Comparison of ENCODE assay signal across 28 mouse cellular contexts in the genomic region with DNA sequence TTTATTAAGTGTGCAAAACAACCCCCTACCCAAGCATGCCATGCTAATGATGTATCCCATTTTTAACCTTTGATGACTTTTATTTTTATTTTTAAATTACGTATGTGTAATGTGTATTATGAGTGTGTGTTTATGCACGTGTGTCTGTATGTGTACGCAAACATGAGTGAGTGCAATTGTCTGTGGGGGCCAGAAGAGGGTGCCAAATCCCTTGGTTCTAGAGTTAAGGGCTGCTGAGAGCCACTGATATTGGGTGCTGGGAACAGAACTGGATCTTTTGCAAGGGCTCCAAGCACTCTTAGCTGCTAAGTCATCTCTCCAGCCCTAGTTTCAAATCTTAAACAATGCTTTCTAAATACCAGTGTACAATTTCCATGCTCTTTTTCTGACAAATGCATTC.
DNase-seq lines count a peak whose midpoint lies in the region; ATAC-seq and TF ChIP-seq lines count a peak whose summit lies in the region.
"Had no signal": no experiment of that assay in that cellular context is flagged by ENCODE, and none has a peak within 500 bp of the region (broad histone marks: within the 10 kb centered on the region; RNA-seq: fewer than 3 reads in every experiment).

No protein-coding gene starts in this region.

- in situ Hi-C loops in Patski (cut with MboI; ENCODE audit: low pct_unique_long_range_greater_than_20kb): no loop called here

- TF ChIP-seq POLR2A in kidney, adult 2 months (IDR thresholded peaks at IDR 0.05; ENCODE audit: low read depth, low read length): no peak
- no peak for TF ChIP-seq POLR2A in lung, adult 2 months (IDR thresholded peaks at IDR 0.05; ENCODE audit: borderline replicate concordance, extremely low read depth, low read depth, low read length)

- no peaks in the 10 kb centered on the region for H3K36me3 ChIP-seq in kidney, adult 2 months (ENCODE audit: control insufficient read depth, insufficient read depth, low read length)
- no peaks in the 10 kb centered on the region for H3K36me3 ChIP-seq in lung, postnatal 0 days (ENCODE audit: insufficient read depth, low read length)
- H3K36me3 ChIP-seq: embryonic facial prominence, embryonic 12.5 days; forebrain, embryonic 10.5 days; hindbrain, embryonic 12.5 days; limb, embryonic 13.5 days had no signal

- no peak overlapping the region for H3K9ac ChIP-seq in lung, postnatal 0 days (replicated peaks; ENCODE audit: low read depth)
- H3K9ac ChIP-seq: embryonic facial prominence, embryonic 12.5 days; hindbrain, embryonic 12.5 days; limb, embryonic 13.5 days had no signal

- POLR2A ChIA-PET in Patski (lab: Charles Lee): no interaction called here

- H3K27me3 ChIP-seq in kidney, adult 2 months (replicated peaks; ENCODE audit: control insufficient read depth, insufficient read depth, low read length): no peaks in the 10 kb centered on the region
- H3K27me3 ChIP-seq in lung, postnatal 0 days (replicated peaks; ENCODE audit: insufficient read depth, low read length): no peaks in the 10 kb centered on the region
- H3K27me3 ChIP-seq in Patski: no peaks in the 10 kb centered on the region
- H3K27me3 ChIP-seq: embryonic facial prominence, embryonic 12.5 days; hindbrain, embryonic 12.5 days; limb, embryonic 13.5 days had no signal

- no peak for DNase-seq in kidney, adult 2 months
- no peak for DNase-seq in kidney, postnatal 14 days
- no peak for DNase-seq in lung, postnatal 0 days (ENCODE audit: low spot score)
- no peak for DNase-seq in lung, adult 2 months
- DNase-seq in Patski (ENCODE audit: low read depth, low spot score): no peak
- DNase-seq in testis, postnatal 14 days (ENCODE audit: low spot score): no peak
- no peak for DNase-seq in adipocyte (ENCODE audit: low spot score)
- DNase-seq: cerebellum, adult 11 months; cerebellum, adult 9-11 months; embryo, embryonic 11 days; gastrocnemius, adult 2 months; gastrocnemius, postnatal 36 days; heart, adult 18-20 months; heart, postnatal 36 days; kidney, adult 18-20 months; kidney, postnatal 10 days; lung, adult 18-20 months; lung, postnatal 36 days had no signal

- CTCF ChIA-PET in Patski (lab: Charles Lee): no interaction called here

- TF ChIP-seq EP300 in lung, postnatal 0 days (IDR thresholded peaks at IDR 0.05): no peak

- WGBS in kidney, adult 2 months: 96% methylated on average over 3 of the region's 3 CpGs
- WGBS in lung, postnatal 0 days: 87% methylated on average over 3 of the region's 3 CpGs
- WGBS in lung, adult 2 months: 90% methylated on average over 3 of the region's 3 CpGs

- no peaks in the 10 kb centered on the region for H3K4me1 ChIP-seq in kidney, adult 2 months (ENCODE audit: control insufficient read depth, insufficient read depth, low read length)
- H3K4me1 ChIP-seq in lung, postnatal 0 days (ENCODE audit: insufficient read depth, low read depth, low read length): no peaks in the 10 kb centered on the region
- no peaks in the 10 kb centered on the region for H3K4me1 ChIP-seq in lung, adult 2 months (ENCODE audit: control insufficient read depth, insufficient read depth, low read length)
- H3K4me1 ChIP-seq: hindbrain, embryonic 12.5 days; limb, embryonic 13.5 days had no signal

- ATAC-seq in lung, postnatal 0 days: no peak
- ATAC-seq in Patski: no peak
- ATAC-seq: CD4-positive, CD25-positive, alpha-beta regulatory T cell, adult 4 months; forebrain, embryonic 16.5 days; midbrain, embryonic 16.5 days had no signal

- 0 out of 2 replicates have a peak, but pooled peaks have one; percentile 1 for TF ChIP-seq CTCF in kidney, adult 2 months (conservative IDR thresholded peaks at IDR 0.05; ENCODE audit: insufficient read depth, insufficient read length, low read depth, low read length)
- TF ChIP-seq CTCF in lung, postnatal 0 days (IDR thresholded peaks at IDR 0.05): 0 out of 2 replicates have a peak, but pooled peaks have one; percentile 4
- TF ChIP-seq CTCF in lung, adult 2 months (IDR thresholded peaks at IDR 0.05; ENCODE audit: insufficient read depth, low read length): no peak
- peak; percentile 53 for TF ChIP-seq CTCF in Patski (IDR thresholded peaks at IDR 0.05)

- H3K27ac ChIP-seq in kidney, adult 2 months (ENCODE audit: insufficient read depth, low read depth, low read length): no peak overlapping the region
- H3K27ac ChIP-seq in lung, postnatal 0 days (ENCODE audit: low read length): no peak overlapping the region
- H3K27ac ChIP-seq: embryonic facial prominence, embryonic 12.5 days; forebrain, embryonic 10.5 days; gastrocnemius, adult 2 months; hindbrain, embryonic 12.5 days; limb, embryonic 13.5 days had no signal

- no peak overlapping the region for H3K4me2 ChIP-seq in lung, postnatal 0 days (replicated peaks; ENCODE audit: low read depth, low read length)
- H3K4me2 ChIP-seq: embryonic facial prominence, embryonic 12.5 days; heart, embryonic 11.5 days; hindbrain, embryonic 12.5 days; limb, embryonic 13.5 days; liver, embryonic 11.5 days; midbrain, embryonic 11.5 days had no signal

- no peaks in the 10 kb centered on the region for H3K9me3 ChIP-seq in lung, postnatal 0 days (ENCODE audit: low read length)
- H3K9me3 ChIP-seq: embryonic facial prominence, embryonic 12.5 days; forebrain, embryonic 10.5 days; hindbrain, embryonic 12.5 days; limb, embryonic 13.5 days had no signal

- no peak overlapping the region for H3K4me3 ChIP-seq in kidney, adult 2 months (ENCODE audit: insufficient read depth, low read depth, low read length)
- no peak overlapping the region for H3K4me3 ChIP-seq in lung, postnatal 0 days (ENCODE audit: low read depth, low read length)
- H3K4me3 ChIP-seq in lung, adult 2 months (replicated peaks; ENCODE audit: extremely low read depth, low read depth, low read length): no peak overlapping the region
- H3K4me3 ChIP-seq: embryonic facial prominence, embryonic 12.5 days; forebrain, embryonic 10.5 days; gastrocnemius, adult 2 months; hindbrain, embryonic 12.5 days; limb, embryonic 13.5 days had no signal
